Mouse (Mus musculus): ENCODE measurements at regions not wholly inside any gene's neighbourhood (a gene's known extent, or its start where the extent isn't known, plus 50 kb on each side); places are given as distances from the start of the nearest gene placed in this dataset.
A peak's percentile ranks its signal among the peaks of the same experiment; 100 is the strongest.

DNA sequence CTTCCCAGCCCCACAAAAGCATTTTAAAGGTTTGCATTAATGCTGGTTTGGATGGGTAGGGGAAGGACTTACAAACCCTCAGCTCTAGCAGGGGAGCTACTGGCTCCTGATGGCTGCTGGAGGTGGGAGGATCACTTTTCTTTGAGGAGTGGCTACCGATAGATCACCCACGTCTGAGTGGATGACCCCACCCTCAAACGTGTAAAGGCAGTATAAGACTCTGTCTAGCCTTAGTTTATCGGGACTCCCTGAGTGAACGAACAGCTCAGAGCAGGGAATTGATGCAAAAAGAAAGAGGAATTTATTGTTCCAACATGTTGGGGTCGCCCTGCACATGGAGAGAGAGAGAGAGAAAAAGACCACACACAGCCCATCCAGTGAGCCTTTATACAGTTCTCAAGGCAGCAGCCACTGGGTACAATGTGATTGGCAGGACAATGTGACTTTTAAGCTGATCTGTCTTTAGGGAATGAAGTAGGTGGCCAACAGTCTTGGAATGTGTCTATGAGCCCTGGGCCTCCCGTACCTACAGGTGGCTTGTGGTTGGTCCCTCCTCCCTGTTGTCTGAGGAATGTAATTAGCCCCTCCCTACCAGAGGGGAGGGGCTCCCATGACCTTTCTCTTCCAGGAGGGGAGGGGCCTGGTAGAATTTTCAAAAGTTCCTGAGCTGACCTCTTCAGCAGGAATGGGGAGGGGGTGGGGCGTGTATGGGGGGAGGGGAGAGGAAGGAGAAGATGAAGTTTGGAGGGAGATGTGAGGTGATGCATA is 108.7 kb upstream of the Tmem150c start:
- no peaks in the 10 kb centered on the region for H3K36me3 ChIP-seq
- H3K4me2 ChIP-seq, result no peak overlapping the region
- H3K27ac ChIP-seq, result no peak overlapping the region
- H3K9ac ChIP-seq, result no peak overlapping the region
- WGBS, result 49% methylated on average over 8 of the region's 8 CpGs
- no peaks in the 10 kb centered on the region for H3K27me3 ChIP-seq
- H3K4me1 ChIP-seq, result peaks cover 25% of the 10 kb centered on the region
- H3K4me3 ChIP-seq, result no peak overlapping the region
- no peak for ATAC-seq (ENCODE audit: insufficient number of reproducible peaks, insufficient read depth, low FRiP score, low TSS enrichment, low read depth)
- H3K9me3 ChIP-seq, result no peaks in the 10 kb centered on the region

- Histone ChIP-seq H3K9ac (0 out of 2 replicates have a peak overlapping the region, but pooled peaks have one; percentile 32), H3K4me1 (peaks cover 25% of the 10 kb centered on the region), H3K4me3 (no peak overlapping the region), H3K9me3 (no peaks in the 10 kb centered on the region), H3K4me2 (peak overlapping the region; percentile 33), H3K27me3 (no peaks in the 10 kb centered on the region), H3K27ac (peak overlapping the region; percentile 64), H3K36me3 (no peaks in the 10 kb centered on the region)
- 34% methylated on average over 17 of the region's 17 CpGs for WGBS
- peak; percentile 65 for ATAC-seq (ENCODE audit: insufficient number of reproducible peaks, insufficient read depth, low FRiP score, low TSS enrichment, low read depth)
These were observed 107.3 kb upstream of the Tmem150c start for GRCm38 (mm10) chr5:100266671-100267510.

- Histone ChIP-seq H3K36me3 (no peaks in the 10 kb centered on the region), H3K4me3 (no peak overlapping the region), H3K27me3 (no peaks in the 10 kb centered on the region), H3K9ac (no peak overlapping the region), H3K4me1 (peaks cover 18% of the 10 kb centered on the region), H3K27ac (peak overlapping the region; percentile 22; the same call in 1 of the 2 replicates), H3K9me3 (no peaks in the 10 kb centered on the region), H3K4me2 (no peak overlapping the region)
- WGBS, result 79% methylated on average over 8 of the region's 8 CpGs
- no peak for ATAC-seq (ENCODE audit: insufficient number of reproducible peaks, insufficient read depth, low FRiP score, low TSS enrichment, low read depth)
These were observed 100.4 kb upstream of the Tmem150c start for GRCm38 (mm10) chr5:100259803-100260693.

DNA sequence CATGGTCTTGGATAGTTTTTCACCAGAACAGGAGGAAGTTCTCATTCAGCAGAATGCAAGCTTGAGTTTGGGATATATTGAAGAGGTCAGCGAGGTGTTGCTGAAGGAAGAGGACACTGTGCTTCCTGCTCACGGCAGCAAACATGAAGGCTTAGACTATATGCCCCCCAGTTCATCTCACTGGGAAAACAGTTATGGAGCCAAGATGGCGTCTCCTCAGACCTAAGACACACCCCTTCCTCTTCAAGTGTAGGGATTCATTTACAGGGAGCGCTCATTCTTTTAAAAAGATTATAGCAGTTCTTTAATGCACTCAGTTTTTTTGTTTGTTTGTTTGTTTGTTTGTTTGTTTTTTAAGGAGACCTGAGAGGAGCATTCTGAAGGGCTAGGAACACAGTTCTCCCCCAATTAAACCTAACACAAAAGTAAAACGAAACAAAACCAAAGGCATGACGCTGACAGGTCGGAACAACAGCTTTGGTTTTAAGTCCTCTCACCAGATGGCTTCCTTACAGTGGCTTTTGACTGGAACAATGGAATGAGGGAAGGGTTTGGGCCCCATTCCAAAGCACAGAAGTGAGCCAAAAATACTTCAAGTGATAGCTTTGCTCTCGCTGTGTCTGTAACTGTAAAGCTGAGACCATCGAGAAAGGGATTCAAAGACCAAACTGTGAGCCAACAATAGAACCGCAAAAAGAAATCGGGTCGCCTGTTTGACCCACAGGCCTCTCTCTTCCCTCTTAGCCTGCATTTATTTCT is 99.5 kb upstream of the Tmem150c start:
- WGBS, result 68% methylated on average over 12 of the region's 12 CpGs
- no peaks in the 10 kb centered on the region for H3K27me3 ChIP-seq
- H3K4me2 ChIP-seq, result no peak overlapping the region
- no peaks in the 10 kb centered on the region for H3K36me3 ChIP-seq
- peak overlapping the region; percentile 40; the same call in 1 of the 2 replicates for H3K27ac ChIP-seq
- H3K4me3 ChIP-seq, result no peak overlapping the region
- no peaks in the 10 kb centered on the region for H3K9me3 ChIP-seq
- ATAC-seq (ENCODE audit: insufficient number of reproducible peaks, insufficient read depth, low FRiP score, low TSS enrichment, low read depth), result no peak
- H3K4me1 ChIP-seq, result peaks cover 24% of the 10 kb centered on the region
- H3K9ac ChIP-seq, result no peak overlapping the region

DNA sequence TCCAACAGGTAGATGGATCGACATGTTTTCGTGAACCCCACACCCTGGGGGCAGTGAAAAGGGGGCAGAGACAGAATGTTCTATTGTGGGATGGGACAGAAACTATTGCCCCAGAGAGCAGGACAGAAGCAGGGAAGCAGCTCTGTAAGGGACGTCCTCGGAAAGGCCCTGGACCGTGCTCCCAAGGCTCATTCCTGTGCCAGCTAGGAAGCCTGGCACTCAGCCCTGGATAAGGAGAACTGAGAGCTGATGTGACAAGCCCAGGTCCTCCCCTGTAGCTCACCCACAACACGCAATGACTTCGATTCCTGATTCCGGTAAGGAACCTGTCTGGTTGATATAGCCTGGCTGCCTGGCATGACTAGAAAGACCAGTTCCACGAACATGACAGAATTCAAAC is 95.7 kb upstream of the Tmem150c start:
- 83% methylated on average over 9 of the region's 9 CpGs for WGBS
- H3K27ac ChIP-seq, result no peak overlapping the region
- H3K4me3 ChIP-seq, result no peak overlapping the region
- H3K9ac ChIP-seq, result no peak overlapping the region
- H3K4me2 ChIP-seq, result no peak overlapping the region
- H3K9me3 ChIP-seq, result no peaks in the 10 kb centered on the region
- no peaks in the 10 kb centered on the region for H3K27me3 ChIP-seq
- H3K4me1 ChIP-seq, result peaks cover 24% of the 10 kb centered on the region
- ATAC-seq (ENCODE audit: insufficient number of reproducible peaks, insufficient read depth, low FRiP score, low TSS enrichment, low read depth), result no peak
- H3K36me3 ChIP-seq, result no peaks in the 10 kb centered on the region

GRCm38 (mm10) chr5:100252036-100252435 is 92.4 kb upstream of the Tmem150c start:
- Histone ChIP-seq H3K9ac (no peak overlapping the region), H3K4me3 (no peak overlapping the region), H3K36me3 (no peaks in the 10 kb centered on the region), H3K4me2 (no peak overlapping the region), H3K27ac (no peak overlapping the region), H3K4me1 (peaks cover 10% of the 10 kb centered on the region), H3K9me3 (0 out of 2 replicates have a peak, but pooled peaks cover 3% of the 10 kb centered on the region), H3K27me3 (no peaks in the 10 kb centered on the region)
- WGBS, result 90% methylated on average over 6 of the region's 6 CpGs
- no peak for ATAC-seq (ENCODE audit: insufficient number of reproducible peaks, insufficient read depth, low FRiP score, low TSS enrichment, low read depth)

GRCm38 (mm10) chr5:100249757-100250156 is 90.1 kb upstream of the Tmem150c start:
- Histone ChIP-seq H3K9ac (no peak overlapping the region), H3K4me3 (no peak overlapping the region), H3K4me2 (no peak overlapping the region), H3K9me3 (0 out of 2 replicates have a peak, but pooled peaks cover 3% of the 10 kb centered on the region), H3K36me3 (no peaks in the 10 kb centered on the region), H3K27me3 (no peaks in the 10 kb centered on the region; the same call in 1 of the 2 replicates), H3K4me1 (peaks cover 4% of the 10 kb centered on the region), H3K27ac (no peak overlapping the region)
- 57% methylated on average over 3 of the region's 3 CpGs for WGBS
- no peak for ATAC-seq (ENCODE audit: insufficient number of reproducible peaks, insufficient read depth, low FRiP score, low TSS enrichment, low read depth)

- Histone ChIP-seq H3K4me1 (no peaks in the 10 kb centered on the region), H3K9ac (no peak overlapping the region), H3K9me3 (0 out of 2 replicates have a peak, but pooled peaks cover 3% of the 10 kb centered on the region), H3K4me3 (no peak overlapping the region), H3K27ac (no peak overlapping the region), H3K27me3 (no peaks in the 10 kb centered on the region; the same call in 1 of the 2 replicates), H3K36me3 (no peaks in the 10 kb centered on the region), H3K4me2 (no peak overlapping the region)
- ATAC-seq (ENCODE audit: insufficient number of reproducible peaks, insufficient read depth, low FRiP score, low TSS enrichment, low read depth), result no peak
- 61% methylated on average over 5 of the region's 5 CpGs for WGBS
These were observed 89.0 kb upstream of the Tmem150c start for GRCm38 (mm10) chr5:100248611-100249010.

GRCm38 (mm10) chr5:100246709-100247108 is 87.1 kb upstream of the Tmem150c start:
- Histone ChIP-seq H3K27me3 (no peaks in the 10 kb centered on the region; the same call in 1 of the 2 replicates), H3K36me3 (no peaks in the 10 kb centered on the region), H3K27ac (no peak overlapping the region), H3K4me3 (no peak overlapping the region), H3K4me2 (no peak overlapping the region), H3K9ac (no peak overlapping the region), H3K9me3 (0 out of 2 replicates have a peak, but pooled peaks cover 3% of the 10 kb centered on the region), H3K4me1 (no peaks in the 10 kb centered on the region)
- no peak for ATAC-seq (ENCODE audit: insufficient number of reproducible peaks, insufficient read depth, low FRiP score, low TSS enrichment, low read depth)
- 99% methylated on average over 2 of the region's 2 CpGs for WGBS

DNA sequence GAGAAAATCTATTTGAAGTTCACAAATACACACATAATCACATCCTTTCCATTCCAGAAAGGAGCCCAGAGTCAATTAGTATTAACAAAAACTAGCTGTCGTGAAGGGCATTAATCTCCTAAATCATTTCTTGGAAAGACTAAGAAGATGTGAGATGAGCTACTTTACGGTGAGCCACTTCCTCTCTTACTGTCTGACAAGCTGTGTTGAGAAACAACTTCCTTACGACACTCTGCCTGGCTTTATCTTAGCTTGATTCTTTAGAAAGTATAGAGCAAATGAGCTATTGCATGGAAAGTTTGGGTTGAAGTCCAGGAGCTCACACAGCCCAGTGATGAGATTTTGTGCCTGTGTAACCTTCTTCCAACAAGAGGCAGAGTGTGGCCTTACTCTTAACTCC is 85.2 kb upstream of the Tmem150c start:
- Histone ChIP-seq H3K36me3 (no peaks in the 10 kb centered on the region), H3K4me3 (no peak overlapping the region), H3K4me2 (no peak overlapping the region), H3K27me3 (no peaks in the 10 kb centered on the region; the same call in 1 of the 2 replicates), H3K27ac (no peak overlapping the region), H3K9me3 (0 out of 2 replicates have a peak, but pooled peaks cover 1% of the 10 kb centered on the region), H3K4me1 (no peaks in the 10 kb centered on the region; the same call in 1 of the 2 replicates), H3K9ac (no peak overlapping the region)
- WGBS, result 74% methylated on average over 3 of the region's 3 CpGs
- no peak for ATAC-seq (ENCODE audit: insufficient number of reproducible peaks, insufficient read depth, low FRiP score, low TSS enrichment, low read depth)

All from embryonic facial prominence, embryonic 13.5 days (tissue).